Mouse (Mus musculus) gastrocnemius, postnatal 10 days (tissue): Measurements from ENCODE around the gene Col6a6. TPM values are rescaled to one million over a fixed set of nuclear protein-coding genes. Genes with fewer than 3 reads are reported as not detected.
"Not testable (repeated sequence)": the region's sequence is repeated elsewhere in the genome, so short reads cannot be mapped to it uniquely, and the experiment has no call there.

ENCODE experiments used
- DNase-seq: peaks from one replicate; pipeline ENCODE4 v3.0.0; 2021; ENCODE audit warnings: mixed read lengths
- long read RNA-seq, 2 experiments: library from polyadenylated mRNA; stranded (forward); transcript quantifications; one replicate each; pipeline ENCODE4 v2.0.0; 2021
- total RNA-seq, 2 experiments: library from RNA; stranded (reverse); gene quantifications; 2 replicates each; pipeline ENCODE4 v1.2.3; 2021

Gene Col6a6
- total RNA-seq, result 10 to 100 TPM; 32.5 to 45.0 TPM
- long read RNA-seq, experiment 1, partial matches to known transcripts, result 3 of 7 reads
- long read RNA-seq, experiment 1, other reads (novel, unspliced or antisense), result 4 of 7 reads
- long read RNA-seq, experiment 2, partial matches to known transcripts, result 4 of 5 reads
- long read RNA-seq, experiment 2, other reads (novel, unspliced or antisense), result 1 of 5 reads

DNA sequence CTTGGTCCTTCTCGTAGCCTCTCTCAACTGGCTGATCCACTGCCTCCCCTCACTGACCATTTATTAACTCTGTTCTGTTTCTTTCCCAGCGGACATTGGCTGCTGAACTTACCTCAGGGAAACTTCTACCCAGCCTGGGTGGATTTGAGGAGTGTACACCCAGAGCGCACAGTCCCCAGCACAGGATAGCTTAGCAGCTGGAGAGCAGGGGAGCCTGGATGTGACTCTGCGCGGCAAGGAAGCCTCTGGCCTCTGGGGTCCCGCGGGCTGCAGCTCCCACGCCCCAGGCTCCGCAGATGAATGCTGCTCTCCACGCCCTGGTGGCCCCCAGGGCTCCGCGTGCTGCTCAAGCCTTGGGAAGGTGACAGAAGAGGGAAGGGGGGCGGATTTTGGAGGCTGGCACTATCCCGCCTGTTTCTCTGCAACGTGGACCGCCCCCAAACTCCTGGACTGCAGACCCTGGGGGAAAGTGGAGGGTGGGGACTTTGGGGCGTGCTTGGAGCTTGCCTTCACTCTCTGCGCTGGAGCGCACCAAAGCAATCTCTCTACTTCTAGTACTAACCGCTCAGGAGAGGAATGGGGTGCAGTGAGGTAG, at the start of gene Col6a6:
TSS of gene Col6a6 (minus strand) at position 370 of the 595 bp plus-strand sequence.
- peak; percentile 40 for DNase-seq

DNA sequence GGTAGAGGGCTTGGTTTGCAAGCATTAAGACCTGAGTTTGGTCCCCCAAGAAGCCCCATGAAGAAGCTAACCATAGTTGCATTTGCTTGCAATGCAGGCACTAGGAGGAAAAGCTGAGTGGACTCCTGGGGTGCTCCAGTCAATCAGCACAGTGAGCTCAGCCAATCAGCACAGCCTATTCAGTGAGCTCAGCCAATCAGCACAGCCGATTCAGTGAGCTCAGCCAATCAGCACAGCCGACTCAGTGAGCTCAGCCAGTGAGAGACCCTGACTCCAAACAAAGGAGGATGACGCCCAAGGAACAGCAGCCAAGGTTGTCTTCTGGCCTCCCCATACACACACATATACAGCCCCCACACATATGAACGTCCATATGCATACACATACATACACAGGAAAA, 48.2 kb upstream of the Col6a6 start:
- no peak for DNase-seq

DNA sequence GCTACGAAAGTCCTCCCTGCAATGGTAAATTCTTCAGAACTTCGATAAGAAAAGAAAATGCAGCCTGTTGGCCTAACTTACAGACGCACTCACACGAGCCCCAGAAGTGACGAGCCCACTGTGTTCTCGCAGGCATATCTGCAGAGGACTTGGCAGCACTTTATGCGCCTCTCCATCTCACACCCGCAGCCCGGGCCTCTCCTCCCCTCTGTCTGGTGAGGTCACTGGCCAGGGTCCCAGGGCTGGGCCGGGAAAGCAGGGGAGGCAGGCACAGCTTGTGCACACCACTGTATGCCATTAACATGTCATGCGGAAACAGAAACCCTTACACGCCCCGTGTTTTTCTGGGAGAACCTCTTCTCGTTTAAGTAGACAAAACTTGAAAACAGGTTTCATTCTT, 43.7 kb upstream of the Col6a6 start:
- peak; percentile 24 for DNase-seq

DNA sequence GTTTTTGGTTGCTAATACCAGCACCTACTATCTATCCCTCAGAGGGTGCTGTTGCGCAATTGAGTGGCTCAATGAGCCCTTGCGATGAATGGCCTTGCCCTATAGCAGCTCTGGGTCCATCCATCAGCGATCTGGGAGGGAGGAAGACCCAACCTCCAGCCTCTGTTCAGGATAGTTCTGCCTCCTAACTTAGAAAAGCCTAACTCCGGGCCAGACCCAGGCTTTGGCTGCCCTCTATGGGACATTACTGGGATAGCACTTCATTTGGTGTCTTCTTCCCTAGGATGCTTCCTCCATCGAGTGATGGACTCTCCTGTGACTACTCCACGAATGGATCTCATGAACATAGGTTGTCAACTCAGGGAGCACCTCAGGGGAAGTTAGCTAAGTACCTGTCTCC, 29.8 kb upstream of the Col6a6 start:
- DNase-seq, result peak; percentile 73

DNA sequence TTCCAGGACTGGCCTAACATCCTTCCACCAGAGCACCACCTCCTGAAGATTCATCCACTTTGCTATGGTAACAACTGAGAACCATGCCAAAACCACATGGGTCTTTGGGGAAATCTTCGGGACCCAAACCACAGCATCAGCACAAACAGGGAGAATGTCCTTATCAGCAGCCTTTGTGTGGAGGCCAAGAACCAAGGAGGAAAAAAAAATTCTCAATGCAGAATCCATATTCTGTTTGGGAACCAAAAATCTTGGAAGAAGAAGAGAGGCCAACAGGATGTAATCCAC, 24.8 kb upstream of the Col6a6 start:
- DNase-seq, result no peak

DNA sequence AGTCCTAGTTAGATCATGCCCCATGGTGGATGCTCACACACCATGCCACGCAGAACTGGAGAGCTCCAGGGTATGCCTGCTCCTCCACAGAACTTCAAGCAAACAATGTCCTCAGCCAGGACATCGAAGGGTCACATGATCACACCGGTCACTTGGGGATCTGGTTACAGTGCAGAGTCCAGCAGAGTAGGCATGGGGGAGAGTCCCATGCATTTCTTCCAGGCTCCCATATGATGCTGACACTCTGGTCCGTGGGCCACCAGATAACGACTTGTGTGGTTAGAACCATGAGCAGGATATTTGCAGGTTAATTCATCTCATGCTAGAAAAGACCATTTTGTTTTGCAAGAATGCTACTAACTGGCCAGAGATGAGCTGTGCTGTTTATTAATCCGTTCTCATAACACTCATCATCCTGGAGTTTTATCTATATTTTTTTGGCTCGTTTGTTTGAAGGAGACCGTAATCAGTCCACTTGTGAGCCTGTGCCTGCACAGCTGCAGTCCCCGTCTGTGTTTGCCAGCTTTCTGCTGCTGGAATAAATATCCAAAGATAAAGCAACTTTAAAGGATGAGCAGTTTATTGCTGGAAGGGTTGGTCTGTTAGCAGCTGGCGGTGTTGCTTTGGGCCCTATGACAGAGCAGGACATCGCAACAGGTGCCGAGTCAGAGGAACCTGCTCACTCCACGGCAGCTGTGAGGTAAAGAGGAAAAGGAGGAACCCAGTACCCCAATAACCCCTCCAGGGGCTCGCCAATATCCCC, 24.2 kb upstream of the Col6a6 start:
- no peak for DNase-seq

DNA sequence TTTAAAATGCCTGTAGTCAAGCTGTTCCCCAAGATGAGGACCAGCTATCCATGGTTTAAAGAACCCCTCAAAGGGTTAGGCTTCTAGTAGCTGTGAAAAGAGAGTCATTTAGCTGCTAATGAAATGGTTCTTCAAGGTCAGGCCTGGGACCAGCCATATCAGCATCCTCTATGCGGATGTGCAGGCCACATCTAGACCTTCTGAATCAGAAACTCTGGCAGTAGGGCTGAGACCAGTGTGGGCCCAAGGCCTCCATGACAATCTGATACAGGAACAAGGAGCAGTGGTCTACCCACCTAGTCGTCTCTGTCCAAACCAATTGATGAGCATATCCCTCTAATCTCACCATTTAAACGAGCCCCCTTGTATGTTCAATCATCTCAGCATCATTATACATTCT, 23.1 kb upstream of the Col6a6 start:
- DNase-seq, result no peak

DNA sequence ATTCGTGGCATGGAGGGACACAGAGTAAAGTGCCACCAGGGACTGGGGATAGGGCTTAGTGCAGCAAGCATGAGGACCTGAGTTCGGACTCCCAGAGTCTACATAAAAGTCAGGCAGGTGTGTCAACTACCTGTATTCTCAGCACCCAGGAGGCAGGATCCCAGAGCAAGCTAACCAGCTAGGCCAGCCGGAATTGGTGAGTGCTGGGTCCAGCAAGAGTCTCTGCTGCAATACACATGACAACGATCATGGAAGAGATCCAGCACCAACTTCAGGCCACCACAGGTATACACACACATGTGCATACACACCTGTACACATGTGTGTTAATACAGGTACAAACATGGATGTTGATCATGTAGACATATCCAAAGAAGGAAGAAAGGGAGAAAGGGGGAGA, 20.4 kb upstream of the Col6a6 start:
- DNase-seq, result no peak

DNA sequence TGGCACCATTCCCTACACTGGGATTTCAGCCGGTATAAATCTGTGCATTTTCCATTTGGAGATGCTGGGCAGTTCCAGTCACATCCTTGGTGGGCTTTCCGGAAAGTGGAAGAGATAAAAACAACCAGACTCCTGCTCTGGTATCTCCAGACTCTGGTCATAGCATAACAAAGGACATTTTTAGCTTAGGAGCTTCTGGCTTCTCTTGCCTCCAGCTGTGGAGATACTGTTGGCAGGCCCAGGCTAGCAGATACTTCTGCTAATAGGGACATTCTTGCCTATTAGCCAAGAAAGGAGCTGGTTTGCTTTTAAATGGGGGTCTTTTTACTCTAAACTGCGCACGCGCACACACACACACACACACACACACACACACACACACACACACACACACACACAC, 19.3 kb upstream of the Col6a6 start:
- no peak for DNase-seq

DNA sequence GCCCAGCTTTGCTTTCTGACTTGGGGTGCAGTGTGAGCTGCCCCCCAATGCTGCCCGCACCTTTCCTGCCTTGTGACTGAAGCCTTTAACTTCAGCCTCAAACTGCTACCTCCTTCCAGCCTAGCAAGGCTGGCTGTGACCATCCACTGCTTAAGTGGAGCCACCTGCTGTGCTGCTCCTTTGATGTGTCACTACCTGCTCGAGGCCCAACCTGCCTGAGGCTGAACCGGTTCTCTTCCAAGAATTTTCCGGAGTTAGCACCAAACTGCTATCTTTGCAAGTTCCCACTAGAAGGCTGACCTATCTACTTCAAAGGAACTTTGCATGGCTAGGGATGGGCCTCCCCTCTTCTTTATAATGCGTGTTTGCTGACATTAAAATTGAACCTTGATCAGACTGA, 13.4 kb upstream of the Col6a6 start:
- DNase-seq, result not testable (repeated sequence)

DNA sequence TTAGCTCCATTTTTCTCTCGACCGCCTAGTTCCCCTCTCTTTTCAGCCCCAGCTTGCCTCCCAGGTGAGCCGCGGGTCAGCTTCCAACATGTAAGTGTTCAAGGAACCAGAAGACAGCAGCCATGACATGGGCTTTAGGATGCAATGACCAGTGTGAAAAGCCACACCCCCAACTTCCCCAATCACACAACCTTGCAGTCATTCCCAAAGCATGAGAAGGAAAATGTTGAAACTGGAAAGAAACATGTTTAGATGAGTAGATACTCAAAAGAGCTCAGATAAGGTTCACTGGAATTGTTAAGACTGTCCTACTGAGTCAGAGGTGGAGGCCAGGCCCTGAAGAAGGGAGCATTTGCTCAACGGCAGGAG, 11.2 kb upstream of the Col6a6 start:
- DNase-seq, result no peak

DNA sequence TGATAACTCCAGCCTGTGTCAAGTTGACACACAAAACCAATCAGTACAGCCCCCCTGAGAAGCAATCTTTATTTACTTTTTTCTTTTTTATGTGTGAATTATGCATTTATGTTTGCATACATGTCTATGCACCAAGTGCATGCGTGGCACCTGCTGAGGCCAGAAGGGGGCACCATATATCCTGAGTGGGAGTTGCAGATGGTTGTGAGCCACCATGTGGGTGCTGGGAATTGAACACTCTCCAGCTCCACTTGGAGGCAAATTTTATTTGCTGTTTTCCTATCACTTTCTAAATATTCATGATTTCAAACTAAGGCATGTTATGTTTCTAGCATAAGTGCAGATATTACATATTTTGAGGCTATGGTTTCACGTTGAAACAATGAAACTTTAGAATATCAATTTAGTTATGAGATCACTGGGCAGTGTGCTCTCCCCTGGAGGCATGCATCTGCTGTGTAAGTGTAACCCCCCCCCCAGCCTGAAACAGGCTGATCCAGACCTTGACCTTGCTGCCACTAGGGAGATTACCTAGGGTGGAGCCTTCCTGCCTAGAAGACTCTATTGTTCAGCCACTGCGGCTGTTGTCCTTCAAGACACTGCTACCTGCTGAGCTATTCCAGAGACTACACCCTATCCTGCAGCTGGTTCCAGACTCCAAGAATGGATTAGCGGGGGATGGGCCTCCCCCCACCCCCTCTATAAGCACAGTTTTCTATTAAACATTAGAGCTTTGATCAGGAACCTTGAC, 10.6 kb upstream of the Col6a6 start:
- DNase-seq, result no peak

DNA sequence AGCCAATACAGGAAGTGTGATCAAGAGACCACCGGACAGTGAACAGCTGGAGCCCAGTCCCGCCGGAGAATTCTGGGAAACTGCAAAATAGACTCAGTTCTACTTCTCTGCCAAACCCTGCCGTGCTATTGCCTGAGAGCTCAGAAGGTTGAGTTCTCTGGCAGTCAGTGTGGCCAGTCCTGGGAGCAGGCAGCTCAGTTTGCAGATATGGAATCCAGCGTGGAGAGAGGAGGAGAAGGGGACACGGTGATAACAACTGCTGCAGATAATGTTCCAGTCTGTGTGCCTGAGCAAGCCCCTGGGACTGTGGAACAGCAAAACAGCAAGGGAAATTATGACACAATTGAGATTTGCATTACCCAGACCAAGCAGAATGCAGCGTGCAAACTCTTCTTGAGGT, 7.6 kb upstream of the Col6a6 start:
- DNase-seq, result no peak

DNA sequence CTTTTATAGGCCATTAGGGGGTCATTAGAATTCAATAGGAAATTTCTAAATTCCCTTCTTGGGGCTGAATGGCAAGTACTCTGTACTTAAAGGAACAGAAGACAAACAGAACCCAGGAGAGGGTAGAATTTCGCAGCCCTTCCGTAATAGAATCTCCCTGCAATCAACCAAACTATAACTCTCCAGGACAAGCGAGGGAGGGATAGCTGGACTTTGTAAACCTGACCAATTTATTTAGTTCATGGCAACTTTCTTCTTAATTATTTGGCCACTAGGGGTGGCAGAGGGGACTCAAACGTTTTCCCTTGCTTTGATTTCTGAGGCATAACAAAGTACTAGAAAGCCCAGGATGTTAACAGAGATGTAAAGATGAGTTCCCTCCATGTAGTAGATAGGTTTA, 6.8 kb upstream of the Col6a6 start:
- DNase-seq, result no peak

DNA sequence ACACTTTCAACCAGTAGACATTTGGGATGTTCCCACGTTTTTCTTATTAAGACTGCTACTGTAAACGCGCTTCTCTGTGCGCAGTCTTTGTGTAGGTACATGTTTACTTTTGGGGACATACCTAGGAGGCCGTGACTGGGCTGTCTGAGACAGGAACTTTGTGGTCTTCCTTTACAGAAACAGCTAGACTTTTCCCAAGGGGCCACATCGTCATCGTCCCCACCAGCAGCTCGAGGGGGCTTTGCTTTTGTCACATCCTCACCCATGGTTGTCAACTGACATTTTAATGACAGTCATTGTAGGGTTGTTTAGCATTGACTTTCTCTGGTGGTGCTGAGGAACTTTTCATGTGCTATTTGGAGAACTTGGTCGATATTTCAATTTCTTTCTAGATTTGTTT, 3.3 kb upstream of the Col6a6 start:
- DNase-seq, result no peak

DNA sequence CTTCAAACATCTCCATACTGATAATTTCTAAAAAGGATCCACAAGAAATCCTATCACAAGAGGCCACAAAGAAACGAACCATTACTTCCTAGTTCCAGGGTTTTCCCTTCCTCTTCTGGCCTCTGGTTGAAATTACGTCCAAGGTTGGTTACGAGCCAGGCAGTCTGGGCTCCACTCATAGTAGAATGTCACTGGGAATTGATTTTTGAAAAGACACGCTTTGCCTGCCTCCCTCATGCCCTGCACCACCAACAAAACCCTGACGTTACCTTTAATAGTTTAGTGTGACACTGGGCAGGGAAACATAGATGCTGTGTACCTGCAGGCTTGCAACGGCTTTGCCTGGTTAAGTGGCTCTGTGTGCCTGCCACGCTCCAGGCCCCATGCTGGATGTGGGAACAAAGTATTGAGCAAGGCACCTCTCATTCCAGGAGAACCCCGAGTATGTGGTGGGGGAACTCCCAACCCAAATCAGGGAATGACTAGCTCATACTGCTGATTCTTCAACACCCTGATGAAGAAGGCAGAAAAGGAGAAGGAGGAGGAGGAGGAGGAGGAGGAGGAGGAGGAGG, 798 bp downstream of the Col6a6 start:
- DNase-seq, result peak; percentile 65

DNA sequence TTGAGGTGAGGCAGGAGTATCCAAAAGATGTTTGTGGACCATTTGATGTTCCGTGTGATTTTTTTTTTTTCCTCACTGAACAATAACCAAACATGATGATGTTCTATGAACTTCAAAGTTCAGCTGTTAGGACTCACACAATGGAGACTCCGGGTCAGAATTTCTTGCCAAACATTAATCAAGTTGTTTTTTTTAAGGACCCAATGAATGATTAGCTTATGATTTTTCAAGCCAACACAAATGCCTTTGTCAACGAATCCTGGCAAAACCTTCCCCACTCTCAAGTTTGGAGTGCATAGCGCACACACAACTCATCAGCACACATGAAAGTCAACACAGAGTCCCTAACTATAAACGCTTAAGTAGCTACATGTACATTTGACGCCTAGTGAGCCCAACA, 7.2 kb downstream of the Col6a6 start:
- DNase-seq, result no peak

DNA sequence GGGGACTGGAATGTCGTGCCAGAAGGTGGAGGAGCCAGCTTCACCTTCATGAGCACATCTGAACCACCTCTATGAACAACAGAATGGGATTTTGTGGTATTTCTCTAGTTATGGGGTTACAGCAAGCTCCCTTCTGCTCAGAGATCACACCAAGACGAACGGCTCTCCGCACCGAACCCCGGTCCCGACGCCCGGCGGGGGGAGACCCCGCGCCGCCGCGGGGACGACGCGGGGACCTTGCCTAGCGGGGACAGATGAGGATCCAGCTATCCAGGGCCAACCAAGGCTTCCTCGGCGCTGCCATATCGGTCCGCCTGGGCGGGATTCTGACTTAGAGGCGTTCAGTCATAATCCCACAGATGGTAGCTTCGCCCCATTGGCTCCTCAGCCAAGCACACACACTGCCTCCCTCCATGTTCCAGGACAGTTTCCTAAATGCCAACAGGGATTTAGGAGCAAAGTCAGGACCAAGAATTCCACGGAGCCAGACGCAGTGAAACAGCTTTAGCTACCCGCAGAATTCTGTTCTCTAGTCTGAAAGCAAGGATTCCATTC, 8.7 kb downstream of the Col6a6 start:
- no peak for DNase-seq

DNA sequence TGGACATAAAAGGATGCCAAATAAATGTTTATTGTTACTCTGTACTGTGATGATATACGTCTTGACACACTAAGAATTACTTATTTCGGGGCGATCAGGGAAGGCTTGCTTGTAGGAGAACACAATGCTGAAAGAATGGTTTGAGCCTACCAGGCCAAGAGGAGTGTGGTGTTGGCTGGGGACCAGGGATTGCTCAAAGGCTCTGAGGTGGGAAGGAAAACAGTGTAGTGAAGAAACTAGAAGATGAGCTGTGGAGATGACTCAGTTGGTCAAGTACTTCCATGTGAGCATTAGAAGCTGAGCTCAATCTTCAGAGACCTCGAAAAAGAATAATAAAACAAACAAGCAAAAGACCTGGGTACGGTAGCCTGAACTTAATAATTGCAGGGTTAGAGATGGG, 13.5 kb downstream of the Col6a6 start:
- DNase-seq, result peak; percentile 44

DNA sequence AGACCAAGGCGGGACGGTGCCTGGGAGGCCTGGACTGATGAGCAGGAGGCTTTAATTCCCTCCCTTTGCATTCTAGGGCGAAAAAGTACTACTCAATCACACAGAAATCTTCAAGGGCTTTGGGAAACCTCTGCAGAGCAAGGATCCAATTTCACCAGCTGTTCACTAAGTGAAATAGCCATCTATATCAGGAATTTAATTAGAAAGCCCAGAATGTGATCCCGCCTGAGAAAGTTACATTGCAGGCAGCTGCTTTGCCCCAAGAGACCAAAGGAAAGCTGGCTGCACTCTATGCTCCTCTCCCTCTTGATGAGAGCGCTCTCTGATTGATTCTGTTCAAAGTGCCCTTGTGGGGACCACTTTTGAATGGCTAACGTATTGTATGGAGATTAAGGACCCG, 16.5 kb downstream of the Col6a6 start:
- DNase-seq, result no peak

DNA sequence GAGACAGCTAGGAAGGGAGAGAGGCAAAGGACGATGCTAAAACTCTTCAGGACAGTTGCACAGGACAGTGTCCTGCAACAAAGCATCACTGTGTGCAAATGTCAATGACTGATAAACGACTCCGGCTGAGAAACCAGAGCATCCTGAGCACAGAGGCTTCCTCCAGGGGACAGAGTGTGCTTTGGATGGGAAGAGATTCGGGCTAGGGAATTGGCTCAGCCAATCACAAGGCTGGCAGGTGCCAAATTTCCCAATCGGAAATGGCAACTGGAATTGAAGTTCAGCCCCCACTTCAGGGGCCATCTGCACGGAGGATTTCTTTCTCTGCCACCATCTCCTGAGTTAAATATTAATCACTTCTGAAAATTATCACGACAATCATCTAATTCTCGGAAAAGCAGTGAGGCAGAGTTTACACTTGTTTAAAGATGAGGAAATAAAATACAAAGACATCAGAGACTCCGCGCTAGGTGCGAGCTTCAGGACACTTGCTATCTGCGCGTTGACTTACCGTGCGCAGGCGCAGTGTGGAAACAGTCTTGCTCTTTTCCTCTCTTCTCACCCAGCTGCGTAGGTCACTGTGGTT, 18.9 kb downstream of the Col6a6 start:
- DNase-seq, result no peak

DNA sequence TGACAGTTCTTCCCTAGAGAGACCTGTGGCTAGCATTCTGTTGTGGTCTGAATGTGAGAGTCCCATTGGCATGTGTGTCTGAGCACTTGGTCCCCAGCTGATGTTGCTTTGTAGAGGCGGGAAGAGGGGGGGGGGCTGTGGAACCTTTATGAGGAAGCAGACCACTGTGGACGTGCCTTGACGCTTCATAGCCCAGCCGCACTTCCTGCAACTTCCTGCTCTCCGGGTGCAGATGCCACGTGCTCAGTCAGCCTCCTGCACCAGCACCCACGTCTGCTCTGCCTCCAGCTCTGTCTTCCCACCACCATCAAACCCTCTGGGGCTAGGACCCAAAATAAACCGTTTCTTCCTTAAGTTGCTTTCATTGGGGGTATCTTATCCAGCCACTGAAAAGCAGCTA, 24.5 kb downstream of the Col6a6 start:
- DNase-seq, result no peak
